Mouse (Mus musculus) G1E (cell line): ENCODE data around the gene Vmn1r183. TPM values are rescaled to one million over a fixed set of nuclear protein-coding genes. Genes with fewer than 3 reads are reported as not detected.

ENCODE experiments used
- ATAC-seq: 2 replicates; pipeline ENCODE4 v1.8.0; 2016; ENCODE audit warnings: mild to moderate bottlenecking; ENCODE audit not compliant: insufficient number of reproducible peaks, poor library complexity, low FRiP score, severe bottlenecking; ENCODE audit errors: extremely low read depth
- DNase-seq: peaks from one replicate; pipeline ENCODE4 v3.0.0; 2012; ENCODE audit warnings: low spot score
- H3K27me3 ChIP-seq: 2 replicates; pipeline ENCODE4 v1.6.1; 2012; ENCODE audit warnings: mild to moderate bottlenecking, low read length, inconsistent platforms; ENCODE audit not compliant: insufficient read depth
- H3K36me3 ChIP-seq: replicated peaks from 2 replicates; pipeline ENCODE3; 2012; ENCODE audit warnings: mild to moderate bottlenecking, inconsistent platforms
- H3K4me1 ChIP-seq: 2 replicates; pipeline ENCODE4 v1.6.1; 2012; ENCODE audit warnings: low read depth, low read length, inconsistent platforms, mixed read lengths; ENCODE audit not compliant: insufficient read depth
- H3K4me3 ChIP-seq: 2 replicates; pipeline ENCODE4 v1.5.1; 2012; ENCODE audit warnings: low read depth, mild to moderate bottlenecking, inconsistent platforms, low read length, moderate library complexity, mixed read lengths
- H3K9me3 ChIP-seq: replicated peaks from 2 replicates; pipeline ENCODE4 v1.6.1; 2012; ENCODE audit warnings: inconsistent platforms
- CTCF ChIP-seq: IDR thresholded peaks from 2 replicates; pipeline ENCODE4 v1.5.1; 2012; ENCODE audit warnings: low read depth, low read length, inconsistent platforms, mixed read lengths
- GATA1 ChIP-seq: IDR thresholded peaks from 2 replicates; pipeline ENCODE4 v1.6.1; 2012; ENCODE audit warnings: borderline replicate concordance, low read length, inconsistent platforms, mixed read lengths
- GATA2 ChIP-seq: IDR thresholded peaks from 2 replicates; pipeline ENCODE4 v1.6.1; 2012; ENCODE audit warnings: low read depth, low read length, inconsistent platforms, borderline replicate concordance
- POLR2AphosphoS5 ChIP-seq: IDR thresholded peaks from 2 replicates; pipeline ENCODE4 v1.6.1; 2012; ENCODE audit warnings: low read depth, low read length, inconsistent platforms; ENCODE audit not compliant: insufficient replicate concordance
- TAL1 ChIP-seq: conservative IDR thresholded peaks from 2 replicates; pipeline ENCODE4 v1.6.1; 2012; ENCODE audit warnings: low read depth, low read length, inconsistent platforms, mixed read lengths
- polyA plus RNA-seq: library from polyadenylated mRNA; stranded (reverse); fragments of >175 nt; gene quantifications from 2 replicates; pipeline ENCODE4 v1.2.3, GENCODE M21; 2012
- total RNA-seq, 2 experiments: library from RNA; stranded (forward) in 1 of 2; stranded (reverse) in 1 of 2; fragments of 200-1000 nt in 1 of 2; fragments of >200 nt in 1 of 2; fragmentation: Nextera tagmentation in 1 of 2; gene quantifications; 2 replicates each; pipeline ENCODE4 v1.2.3; 2014 to 2017

Vmn1r183 gene
- total and polyA plus RNA-seq, 3 experiments = 0.11 TPM; not detected in 2

- Histone ChIP-seq H3K36me3 (peaks cover 55% of the 10 kb centered on the region), H3K9me3 (peaks cover 4% of the 10 kb centered on the region; the same call in 1 of the 2 replicates), H3K27me3 (no peaks in the 10 kb centered on the region), H3K4me1 (peaks cover 21% of the 10 kb centered on the region), H3K4me3 (no peak overlapping the region)
- TF ChIP-seq GATA1 (no peak), TAL1 (no peak), CTCF (no peak), POLR2AphosphoS5 (no peak), GATA2 (no peak)
- DNase-seq (no peak), ATAC-seq (no peak)
These were observed 34.6 kb downstream of the Vmn1r183 start for GRCm38 (mm10) chr7:24087485-24088125.

DNA sequence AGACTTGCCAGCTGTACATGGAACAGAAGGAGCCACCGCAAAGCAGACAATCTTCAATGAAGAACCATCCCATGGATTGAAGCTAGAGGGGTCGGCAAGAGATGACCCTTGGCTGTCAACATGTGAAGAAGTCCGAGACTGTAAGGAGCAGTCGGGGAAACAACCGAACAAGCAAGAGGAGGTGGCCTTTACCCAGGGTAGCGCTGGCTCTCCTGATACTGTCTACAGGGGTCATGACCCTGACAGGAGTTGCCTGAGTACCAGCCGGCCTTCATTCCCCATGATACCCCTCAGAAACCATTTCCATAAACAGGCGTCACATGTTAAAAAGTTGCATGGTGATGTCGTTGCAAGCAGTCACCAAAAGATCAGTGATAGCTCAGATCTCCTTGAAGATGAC, 51.3 kb downstream of the Vmn1r183 start:
- Histone ChIP-seq H3K27me3 (no peaks in the 10 kb centered on the region; the same call in 1 of the 2 replicates), H3K9me3 (peaks cover 68% of the 10 kb centered on the region), H3K4me1 (no peaks in the 10 kb centered on the region), H3K36me3 (peaks cover 88% of the 10 kb centered on the region), H3K4me3 (no peak overlapping the region)
- TF ChIP-seq GATA2 (no peak), POLR2AphosphoS5 (no peak), TAL1 (no peak), CTCF (no peak), GATA1 (no peak)
- DNase-seq (no peak), ATAC-seq (no peak)

GRCm38 (mm10) chr7:24105144-24105703, 52.2 kb downstream of the Vmn1r183 start:
- H3K4me3 ChIP-seq = no peak overlapping the region; the same call in 1 of the 2 replicates
- H3K36me3 ChIP-seq = peaks cover 80% of the 10 kb centered on the region
- no peaks in the 10 kb centered on the region; the same call in 1 of the 2 replicates for H3K27me3 ChIP-seq
- ATAC-seq = no peak
- peaks cover 66% of the 10 kb centered on the region for H3K9me3 ChIP-seq
- DNase-seq = no peak
- TF ChIP-seq GATA1 (no peak), GATA2 (no peak), POLR2AphosphoS5 (no peak), TAL1 (no peak), CTCF (no peak)
- H3K4me1 ChIP-seq = no peaks in the 10 kb centered on the region

- Histone ChIP-seq H3K4me1 (no peaks in the 10 kb centered on the region), H3K27me3 (no peaks in the 10 kb centered on the region; the same call in 1 of the 2 replicates), H3K36me3 (peaks cover 32% of the 10 kb centered on the region), H3K9me3 (peaks cover 26% of the 10 kb centered on the region), H3K4me3 (no peak overlapping the region)
- no peak for DNase-seq
- ATAC-seq = no peak
- TF ChIP-seq CTCF (no peak), TAL1 (no peak), POLR2AphosphoS5 (no peak), GATA2 (no peak), GATA1 (no peak)
These were observed 57.8 kb downstream of the Vmn1r183 start for GRCm38 (mm10) chr7:24110839-24111238.

DNA sequence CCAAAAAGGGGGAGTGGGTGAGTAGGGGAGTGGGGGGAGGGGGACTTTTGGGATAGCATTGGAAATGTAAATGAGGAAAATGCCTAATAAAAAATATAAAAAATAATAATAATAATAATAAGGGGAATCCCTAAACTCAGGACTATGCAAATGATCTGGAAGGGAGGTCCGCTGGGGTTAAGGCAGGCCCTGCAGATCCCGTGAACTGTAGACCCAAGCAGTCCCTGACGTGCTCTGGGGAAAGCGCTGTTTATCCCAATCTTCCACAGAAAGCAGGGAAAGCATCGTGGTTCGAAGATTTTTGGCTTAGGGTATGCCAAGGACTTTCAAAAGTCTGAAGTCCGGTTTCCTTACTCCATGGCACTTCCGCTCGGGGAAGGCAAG, 58.7 kb downstream of the Vmn1r183 start:
- Histone ChIP-seq H3K27me3 (no peaks in the 10 kb centered on the region), H3K4me3 (no peak overlapping the region), H3K36me3 (peaks cover 22% of the 10 kb centered on the region), H3K4me1 (no peaks in the 10 kb centered on the region), H3K9me3 (peaks cover 17% of the 10 kb centered on the region)
- ATAC-seq (no peak), DNase-seq (no peak)
- TF ChIP-seq GATA2 (no peak), GATA1 (no peak), POLR2AphosphoS5 (no peak), TAL1 (no peak), CTCF (no peak)

DNA sequence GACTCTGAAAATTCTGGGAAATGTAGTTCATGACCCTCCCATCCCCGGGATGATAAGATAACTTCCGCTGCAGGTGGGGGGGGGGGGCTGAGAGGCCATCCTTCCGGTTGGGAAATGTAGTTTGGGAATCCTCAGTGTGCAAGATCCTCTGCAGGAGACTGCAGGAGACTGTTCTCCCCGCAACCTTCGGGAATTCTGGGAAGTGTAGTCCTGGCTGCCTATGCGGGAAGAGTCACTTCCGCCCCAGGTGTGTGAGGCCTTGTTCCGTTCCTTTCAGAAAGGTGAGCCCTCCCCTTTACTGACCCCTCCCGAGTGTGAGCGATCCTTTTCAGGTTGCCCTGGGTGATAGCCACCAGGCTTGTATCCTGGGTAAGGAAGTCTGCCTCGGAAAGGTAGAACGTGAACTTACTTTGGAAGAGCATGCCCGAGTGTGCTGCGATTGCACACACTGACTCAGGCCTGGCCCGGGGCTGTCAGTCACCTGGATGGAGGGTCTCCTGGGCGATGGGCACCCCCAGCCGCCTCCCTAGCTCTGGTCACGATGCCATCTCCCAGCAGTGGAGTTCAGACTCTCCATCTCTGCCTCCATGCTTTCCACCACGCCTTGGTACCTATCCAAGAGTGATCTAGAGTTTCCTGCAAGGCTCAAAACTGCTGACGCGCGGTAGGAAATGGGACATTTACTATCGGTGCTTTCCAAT, 59.3 kb downstream of the Vmn1r183 start, which contains the start of gene Zfp112:
Zfp112 (plus strand) TSS at position 159 of the 701 bp plus-strand sequence.
- Histone ChIP-seq H3K27me3 (no peaks in the 10 kb centered on the region), H3K4me1 (no peaks in the 10 kb centered on the region), H3K36me3 (peaks cover 17% of the 10 kb centered on the region), H3K4me3 (no peak within 1 kb of the TSS), H3K9me3 (peaks cover 11% of the 10 kb centered on the region)
- DNase-seq = no peak
- no peak for TF ChIP-seq TAL1
- no peak for TF ChIP-seq CTCF
- no peak for TF ChIP-seq GATA1
- no peak for TF ChIP-seq POLR2AphosphoS5
- no peak for TF ChIP-seq GATA2
- ATAC-seq = no peak
